Mouse (Mus musculus) kidney, adult 2 months (tissue): ENCODE measurements around the gene Per3. TPM values are rescaled to one million over a fixed set of nuclear protein-coding genes. Genes with fewer than 3 reads are reported as not detected.
"Not testable (repeated sequence)": the region's sequence is repeated elsewhere in the genome, so short reads cannot be mapped to it uniquely, and the experiment has no call there.

Experiments used
- DNase-seq: peaks from one replicate; pipeline ENCODE4 v3.0.0; 2021
- H3K27ac ChIP-seq: fragments of 200-500 bp; 2 replicates; pipeline ENCODE4 v1.5.1; 2012; ENCODE audit warnings: low read depth, low read length, control low read depth, inconsistent platforms; ENCODE audit not compliant: insufficient read depth
- H3K27me3 ChIP-seq: fragments of 200-500 bp; replicated peaks from 2 replicates; pipeline ENCODE4 v1.6.1; 2012; ENCODE audit warnings: mild to moderate bottlenecking, moderate library complexity, low read length, inconsistent platforms; ENCODE audit not compliant: control insufficient read depth, insufficient read depth
- H3K36me3 ChIP-seq: fragments of 200-500 bp; 2 replicates; pipeline ENCODE4 v1.6.1; 2012; ENCODE audit warnings: mild to moderate bottlenecking, moderate library complexity, low read length, inconsistent platforms; ENCODE audit not compliant: control insufficient read depth, insufficient read depth
- H3K4me1 ChIP-seq: fragments of 200-500 bp; 2 replicates; pipeline ENCODE4 v1.6.1; 2011; ENCODE audit warnings: low read length; ENCODE audit not compliant: control insufficient read depth, insufficient read depth
- H3K4me3 ChIP-seq: fragments of 200-500 bp; 2 replicates; pipeline ENCODE4 v1.5.1; 2011; ENCODE audit warnings: mild to moderate bottlenecking, low read depth, low read length, control low read depth; ENCODE audit not compliant: insufficient read depth
- CTCF ChIP-seq: fragments of 200-500 bp; conservative IDR thresholded peaks from 2 replicates; pipeline ENCODE4 v1.5.1; 2011; ENCODE audit warnings: low read depth, mild to moderate bottlenecking, control low read depth, low read length, moderate library complexity, mixed read lengths; ENCODE audit not compliant: insufficient read depth, insufficient read length
- POLR2A ChIP-seq: fragments of 200-500 bp; IDR thresholded peaks from one replicate; pipeline ENCODE4 v1.6.1; 2011; ENCODE audit warnings: low read depth, low read length, control low read depth
- WGBS: fragments of 180-500 bp; shearing (Covaris S2); methylation state at CpG from one replicate; pipeline ENCODE4 v1.1.7; 2018; 5-methylcytosine and 5-hydroxymethylcytosine counted together
- polyA plus RNA-seq: library from polyadenylated mRNA; depleted of rRNA; stranded (reverse); fragments of >200 nt; gene quantifications from 2 replicates; pipeline ENCODE4 v1.2.3, GENCODE M21; 2012

Per3 gene
- polyA plus RNA-seq, 1 experiment: 13.1 TPM

GRCm38 (mm10) chr4:151027001-151027400 is 17.5 kb downstream of the Per3 start:
- H3K27me3 ChIP-seq: no peaks in the 10 kb centered on the region
- no peaks in the 10 kb centered on the region for H3K4me1 ChIP-seq
- H3K36me3 ChIP-seq: peaks cover 8% of the 10 kb centered on the region
- H3K4me3 ChIP-seq: no peak overlapping the region
- WGBS: 51% methylated on average over 6 of the region's 6 CpGs
- peak; percentile 32 for DNase-seq
- no peak overlapping the region for H3K27ac ChIP-seq
- TF ChIP-seq POLR2A (no peak), CTCF (peak; percentile 63)

- 85% methylated on average over 9 of the region's 9 CpGs for WGBS
- TF ChIP-seq CTCF (no peak), POLR2A (no peak)
Measured at GRCm38 (mm10) chr4:151024152-151024551, 20.3 kb downstream of the Per3 start.

DNA sequence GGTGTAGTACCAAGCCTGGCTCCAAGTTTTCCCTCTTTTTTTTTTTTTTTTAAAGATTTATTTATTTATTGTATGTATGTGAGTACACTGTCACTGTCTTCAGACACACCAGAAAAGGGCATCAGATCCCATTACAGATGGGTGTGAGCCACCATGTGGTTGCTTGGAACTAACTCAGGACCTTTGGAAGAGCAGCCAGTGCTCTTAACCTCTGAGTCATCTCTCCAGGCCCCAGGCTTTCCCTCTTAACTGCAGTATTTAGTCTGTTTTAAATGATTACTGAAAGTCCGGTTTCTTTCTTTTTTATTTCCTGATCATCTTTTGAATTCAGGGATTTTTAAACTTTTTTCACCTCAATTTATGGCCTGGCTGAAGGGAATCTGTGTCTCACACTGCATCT is 27.1 kb downstream of the Per3 start:
- WGBS: 91% methylated on average over 1 of the region's 1 CpGs
- H3K27me3 ChIP-seq, H3K27ac ChIP-seq, DNase-seq, H3K4me1 ChIP-seq, H3K4me3 ChIP-seq: not testable (repeated sequence)
- peaks cover 12% of the 10 kb centered on the region for H3K36me3 ChIP-seq

More at GRCm38 (mm10) chr4:151024152-151024551, 20.3 kb downstream of the Per3 start:
- Histone ChIP-seq H3K4me3 (no peak overlapping the region), H3K36me3 (peaks cover 10% of the 10 kb centered on the region), H3K27me3 (no peaks in the 10 kb centered on the region), H3K27ac (no peak overlapping the region), H3K4me1 (no peaks in the 10 kb centered on the region)
- no peak for DNase-seq

- TF ChIP-seq POLR2A: no peak
- TF ChIP-seq CTCF: no peak
- Histone ChIP-seq H3K27me3 (no peaks in the 10 kb centered on the region), H3K27ac (no peak overlapping the region), H3K4me3 (no peak overlapping the region), H3K36me3 (peaks cover 16% of the 10 kb centered on the region), H3K4me1 (no peaks in the 10 kb centered on the region)
- 87% methylated on average over 10 of the region's 10 CpGs for WGBS
- no peak for DNase-seq
Measured at GRCm38 (mm10) chr4:151015946-151016345, 28.5 kb downstream of the Per3 start.

GRCm38 (mm10) chr4:151010316-151010715 is 34.1 kb downstream of the Per3 start:
- Histone ChIP-seq H3K27me3 (no peaks in the 10 kb centered on the region), H3K36me3 (peaks cover 11% of the 10 kb centered on the region), H3K27ac (no peak overlapping the region), H3K4me1 (no peaks in the 10 kb centered on the region), H3K4me3 (no peak overlapping the region)
- 92% methylated on average over 7 of the region's 7 CpGs for WGBS
- TF ChIP-seq POLR2A (no peak), CTCF (no peak)
- no peak for DNase-seq

DNA sequence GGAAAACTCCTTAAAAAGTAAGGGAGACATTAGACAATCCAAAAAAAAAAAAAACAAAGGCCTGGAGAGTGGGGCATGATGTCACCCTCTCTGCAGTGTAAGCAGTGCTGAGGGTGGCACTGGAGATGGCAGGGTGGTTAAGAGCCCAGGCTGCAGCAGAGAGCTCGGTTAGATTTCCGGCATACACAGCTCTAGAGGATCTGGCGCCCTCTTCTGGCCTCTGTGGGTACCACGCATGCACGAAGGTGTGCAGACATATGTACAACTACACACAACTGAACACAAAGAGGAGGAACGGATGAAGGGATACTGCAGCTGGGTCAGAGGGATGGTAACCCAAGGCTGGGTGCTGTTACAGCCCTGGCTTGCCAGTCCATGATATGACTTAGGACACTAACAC is 37.5 kb downstream of the Per3 start:
- Histone ChIP-seq H3K36me3 (peaks cover under 1% of the 10 kb centered on the region), H3K27ac (no peak overlapping the region), H3K4me3 (no peak overlapping the region), H3K4me1 (no peaks in the 10 kb centered on the region), H3K27me3 (no peaks in the 10 kb centered on the region)
- WGBS: 56% methylated on average over 6 of the region's 6 CpGs
- peak; percentile 47 for DNase-seq
- TF ChIP-seq POLR2A: no peak
- TF ChIP-seq CTCF: peak; percentile 70

GRCm38 (mm10) chr4:151005656-151006318 is 38.7 kb downstream of the Per3 start:
- no peaks in the 10 kb centered on the region for H3K27me3 ChIP-seq
- no peak overlapping the region for H3K27ac ChIP-seq
- 87% methylated on average over 13 of the region's 13 CpGs for WGBS
- H3K4me1 ChIP-seq: no peaks in the 10 kb centered on the region
- no peak for DNase-seq
- no peak overlapping the region for H3K4me3 ChIP-seq
- H3K36me3 ChIP-seq: no peaks in the 10 kb centered on the region; the same call in none of the 2 replicates
- TF ChIP-seq CTCF (no peak), POLR2A (no peak)

DNA sequence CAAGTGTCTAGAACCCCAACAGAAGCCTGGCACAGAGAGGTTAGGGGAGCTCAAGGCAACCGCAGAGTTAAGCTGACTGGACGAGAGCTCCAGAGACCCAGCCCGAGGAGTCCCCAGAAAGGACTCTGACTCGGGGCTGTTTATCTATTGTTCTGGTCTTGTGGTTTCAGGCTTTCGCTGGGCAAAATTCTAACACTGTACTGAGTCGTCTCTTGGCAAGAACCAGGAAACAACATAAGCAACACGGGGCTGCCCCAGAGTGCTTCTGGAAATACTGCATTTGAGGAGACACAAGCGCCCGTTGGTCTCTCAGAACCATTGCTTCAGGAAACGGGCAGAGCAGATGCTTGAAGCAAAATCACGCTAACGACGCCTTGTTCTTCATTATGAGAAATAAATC is 43.1 kb downstream of the Per3 start:
- WGBS: 56% methylated on average over 13 of the region's 13 CpGs
- TF ChIP-seq CTCF (no peak), POLR2A (no peak)
- H3K4me3 ChIP-seq: no peak overlapping the region
- H3K4me1 ChIP-seq: no peaks in the 10 kb centered on the region
- no peak for DNase-seq
- no peaks in the 10 kb centered on the region for H3K27me3 ChIP-seq
- no peak overlapping the region for H3K27ac ChIP-seq
- no peaks in the 10 kb centered on the region; the same call in 1 of the 2 replicates for H3K36me3 ChIP-seq
